ENCODE assay signal across 26 mouse cellular contexts in the genomic region with DNA sequence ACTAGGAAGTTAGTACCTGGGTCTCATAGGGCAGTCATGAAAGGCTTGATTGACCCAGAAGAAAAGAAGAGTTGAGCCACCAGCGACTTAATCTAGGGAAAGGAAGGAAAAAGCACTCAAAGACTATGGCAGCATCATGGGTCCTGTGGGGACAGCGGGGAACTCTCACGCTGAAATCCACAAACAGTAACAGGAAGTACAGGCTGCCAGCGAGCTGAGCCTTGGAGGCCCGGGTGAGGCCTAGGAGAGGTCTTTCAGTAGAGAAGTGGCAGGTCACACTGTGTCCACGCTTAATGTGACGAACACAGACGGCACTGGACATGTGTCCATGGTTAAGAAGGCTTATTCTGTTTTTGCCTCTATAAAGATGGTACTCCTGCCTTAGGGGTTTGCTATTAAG.
"Had no signal": no experiment of that assay in that cellular context is flagged by ENCODE, and none has a peak within 500 bp of the region (broad histone marks: within the 10 kb centered on the region; RNA-seq: fewer than 3 reads in every experiment).

No protein-coding gene starts in this region.

- H3K27me3 ChIP-seq: heart, embryonic 13.5 days; heart, embryonic 15.5 days; hindbrain, embryonic 13.5 days; hindbrain, embryonic 15.5 days; kidney, embryonic 15.5 days; limb, embryonic 12.5 days; liver, embryonic 13.5 days had no signal

- H3K9me3 ChIP-seq: heart, embryonic 13.5 days; heart, embryonic 15.5 days; hindbrain, embryonic 13.5 days; hindbrain, embryonic 15.5 days; kidney, embryonic 15.5 days; limb, embryonic 10.5 days; limb, embryonic 12.5 days; liver, embryonic 13.5 days had no signal

- H3K9ac ChIP-seq: heart, embryonic 13.5 days; heart, embryonic 15.5 days; hindbrain, embryonic 13.5 days; hindbrain, embryonic 15.5 days; kidney, embryonic 15.5 days; limb, embryonic 12.5 days; liver, embryonic 13.5 days had no signal

- ATAC-seq: hindbrain, postnatal 0 days; intestine, embryonic 16.5 days had no signal

- H3K4me3 ChIP-seq: heart, adult 2 months; heart, embryonic 13.5 days; heart, embryonic 15.5 days; hindbrain, embryonic 13.5 days; hindbrain, embryonic 15.5 days; kidney, embryonic 15.5 days; layer of hippocampus, adult 2 months; left cerebral cortex, adult 2 months; limb, embryonic 10.5 days; limb, embryonic 12.5 days; liver, embryonic 13.5 days had no signal

- H3K4me1 ChIP-seq: heart, embryonic 15.5 days; hindbrain, embryonic 13.5 days; hindbrain, embryonic 15.5 days; kidney, embryonic 15.5 days; limb, embryonic 10.5 days; limb, embryonic 12.5 days; liver, embryonic 13.5 days had no signal

- DNase-seq: gastrocnemius, postnatal 14 days; gastrocnemius, postnatal 36 days; heart, adult 2 months; heart, postnatal 14 days; heart, postnatal 4 days; kidney, adult 11 months; kidney, adult 2 months; kidney, adult 9 months; kidney, postnatal 14 days; kidney, postnatal 36 days; liver; liver, embryonic 13.5 days had no signal

- H3K4me2 ChIP-seq: heart, embryonic 11.5 days; heart, embryonic 13.5 days; heart, embryonic 15.5 days; hindbrain, embryonic 13.5 days; hindbrain, embryonic 15.5 days; kidney, embryonic 15.5 days; limb, embryonic 12.5 days; liver, embryonic 11.5 days; liver, embryonic 13.5 days had no signal

- H3K27ac ChIP-seq: heart, adult 2 months; heart, embryonic 13.5 days; heart, embryonic 15.5 days; hindbrain, embryonic 13.5 days; hindbrain, embryonic 15.5 days; hindbrain, postnatal 0 days; kidney, embryonic 15.5 days; kidney, postnatal 0 days; layer of hippocampus, adult 2 months; left cerebral cortex, adult 2 months; limb, embryonic 10.5 days; limb, embryonic 12.5 days; liver, embryonic 13.5 days had no signal
